Mouse (Mus musculus) embryonic fibroblast, embryonic 13.5 days (primary cell): Measurements from ENCODE around the gene Mettl24.

Source experiments
- CTCF ChIP-seq: IDR thresholded peaks from 2 replicates; pipeline ENCODE4 v1.5.1; 2011; ENCODE audit warnings: mild to moderate bottlenecking, control low read depth, low read length, moderate library complexity, borderline replicate concordance; ENCODE audit not compliant: insufficient read depth
- POLR2A ChIP-seq: IDR thresholded peaks from 2 replicates; pipeline ENCODE4 v1.6.1; 2011; ENCODE audit warnings: low read depth, mild to moderate bottlenecking, control low read depth, low read length, moderate library complexity

GRCm38 (mm10) chr10:40651676-40652075 lies 31.4 kb upstream of the Mettl24 start:
- TF ChIP-seq CTCF (no peak), POLR2A (no peak)
